Mouse (Mus musculus) naive thymus-derived CD4-positive, alpha-beta T cell, adult 2 months (primary cell): ENCODE measurements around the gene Nup205.

Experiments used
- DNase-seq: peaks from one replicate; pipeline ENCODE4 v3.0.0-alpha.2; 2011; ENCODE audit warnings: low read depth

The Nup205 gene

GRCm38 (mm10) chr6:35251807-35252476 lies 74.7 kb downstream of the Nup205 start:
- no peak for DNase-seq

- peak; percentile 96 for DNase-seq
These were observed 75.5 kb downstream of the Nup205 start for GRCm38 (mm10) chr6:35252477-35253346.

GRCm38 (mm10) chr6:35253474-35253873 lies 76.3 kb downstream of the Nup205 start:
- DNase-seq, result no peak

GRCm38 (mm10) chr6:35254136-35254904 lies 77.1 kb downstream of the Nup205 start:
- no peak for DNase-seq

GRCm38 (mm10) chr6:35255017-35255416 lies 77.8 kb downstream of the Nup205 start:
- DNase-seq, result no peak

GRCm38 (mm10) chr6:35256691-35257090 lies 79.5 kb downstream of the Nup205 start:
- no peak for DNase-seq

GRCm38 (mm10) chr6:35257626-35258190 lies 80.5 kb downstream of the Nup205 start:
- peak; percentile 62 for DNase-seq

- DNase-seq, result no peak
These were observed 81.7 kb downstream of the Nup205 start for GRCm38 (mm10) chr6:35258922-35259321.

- no peak for DNase-seq
These were observed 82.3 kb downstream of the Nup205 start for GRCm38 (mm10) chr6:35259526-35259925.

- DNase-seq, result no peak
These were observed 83.3 kb downstream of the Nup205 start for GRCm38 (mm10) chr6:35260531-35260930.

- DNase-seq, result no peak
These were observed 88.5 kb downstream of the Nup205 start for GRCm38 (mm10) chr6:35265580-35266278.

GRCm38 (mm10) chr6:35268711-35269110 lies 91.5 kb downstream of the Nup205 start:
- DNase-seq, result no peak

- DNase-seq, result no peak
These were observed 92.4 kb downstream of the Nup205 start for GRCm38 (mm10) chr6:35269643-35270042.

- no peak for DNase-seq
These were observed 94.1 kb downstream of the Nup205 start for GRCm38 (mm10) chr6:35271094-35271855.

- no peak for DNase-seq
These were observed 94.9 kb downstream of the Nup205 start for GRCm38 (mm10) chr6:35271868-35272765.

- DNase-seq, result no peak
These were observed 96.3 kb downstream of the Nup205 start for GRCm38 (mm10) chr6:35273391-35274082.

- DNase-seq, result no peak
These were observed 100.8 kb downstream of the Nup205 start for GRCm38 (mm10) chr6:35277903-35278587.

- DNase-seq, result no peak
These were observed 102.1 kb downstream of the Nup205 start for GRCm38 (mm10) chr6:35279306-35279705.
